Mouse (Mus musculus) T-cell, adult 2 months (primary cell): Measurements from ENCODE around the gene Gipc2.

ENCODE experiments used
- DNase-seq: peaks from one replicate; pipeline ENCODE4 v3.0.0; 2022; ENCODE audit warnings: low spot score

Gene Gipc2

DNA sequence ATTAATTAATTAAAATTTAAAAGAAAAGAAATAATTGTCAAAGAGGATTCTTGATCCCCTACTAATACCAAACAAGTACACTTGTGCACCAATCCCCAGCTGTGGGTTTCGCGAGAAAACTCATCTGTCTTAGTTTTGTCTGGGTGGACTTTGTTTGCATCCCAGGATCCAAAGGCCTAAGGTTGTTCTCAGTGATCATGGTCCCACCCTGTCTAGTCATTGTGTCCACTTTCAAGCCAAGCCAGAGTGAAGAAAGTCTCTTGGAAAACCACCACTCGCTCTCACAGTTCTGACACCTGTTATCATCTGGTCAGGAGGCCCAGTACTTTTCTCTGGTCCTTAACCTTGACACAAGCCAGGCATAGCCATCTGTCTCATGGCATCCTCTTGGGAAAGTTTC, 48.1 kb downstream of the Gipc2 start:
- no peak for DNase-seq

DNA sequence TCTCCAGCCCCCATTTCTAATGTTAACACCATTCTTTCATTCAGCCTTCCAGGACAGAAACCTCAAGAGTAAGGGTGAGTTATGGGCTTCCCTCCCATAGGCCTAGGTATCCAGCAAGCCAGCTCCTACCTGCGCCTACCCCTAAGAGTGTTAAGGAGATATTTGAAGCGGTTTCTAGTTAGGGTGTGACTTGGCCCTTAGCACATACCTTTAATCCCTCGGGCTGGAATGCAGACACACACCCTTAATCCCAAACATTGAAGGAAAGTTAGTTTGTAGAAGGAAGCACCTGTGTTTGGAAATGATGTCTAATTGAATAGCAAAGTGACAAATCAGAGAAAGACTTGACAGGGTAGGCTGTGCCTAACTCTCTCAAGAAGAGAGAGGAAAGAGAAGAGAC, 49.9 kb downstream of the Gipc2 start:
- no peak for DNase-seq

DNA sequence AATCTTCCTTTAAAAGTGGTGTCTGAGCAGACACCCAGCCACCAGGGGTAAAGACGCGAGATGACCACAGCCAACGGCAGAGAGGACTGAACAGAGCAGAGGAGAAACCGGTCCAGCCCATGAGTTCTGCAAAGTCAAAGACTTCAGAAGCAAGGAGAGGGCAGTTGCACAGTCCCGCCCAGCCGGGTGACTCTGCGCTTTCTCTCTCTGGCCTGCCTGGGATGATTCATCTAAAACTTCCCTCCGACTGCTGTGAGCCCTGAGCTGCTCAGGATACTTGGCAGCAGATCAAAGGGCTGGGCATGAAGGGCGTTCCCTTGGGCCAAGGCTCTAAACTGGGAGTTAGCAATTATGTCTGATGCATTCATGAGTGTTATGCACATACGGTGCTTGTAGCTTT, 51.2 kb downstream of the Gipc2 start:
- DNase-seq = no peak

DNA sequence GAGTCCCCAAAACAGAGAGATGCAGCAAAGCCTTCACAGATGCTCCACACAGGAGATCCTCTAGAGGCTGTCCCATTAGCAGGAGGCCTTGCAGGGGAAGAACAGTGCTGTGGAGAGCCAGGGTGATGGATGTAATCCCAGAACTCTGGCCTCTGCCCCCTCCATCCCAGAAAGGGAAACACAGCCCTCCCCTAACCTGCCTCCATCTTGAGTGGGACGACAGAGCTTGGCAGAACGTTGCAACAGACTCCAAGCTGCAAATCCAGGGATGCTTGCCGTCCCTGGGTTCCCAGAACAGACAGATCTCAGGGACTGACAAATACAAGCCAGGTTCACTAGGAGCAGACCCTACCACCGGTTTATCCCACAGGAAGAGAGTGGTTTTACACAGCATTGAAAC, 51.8 kb downstream of the Gipc2 start:
- no peak for DNase-seq

DNA sequence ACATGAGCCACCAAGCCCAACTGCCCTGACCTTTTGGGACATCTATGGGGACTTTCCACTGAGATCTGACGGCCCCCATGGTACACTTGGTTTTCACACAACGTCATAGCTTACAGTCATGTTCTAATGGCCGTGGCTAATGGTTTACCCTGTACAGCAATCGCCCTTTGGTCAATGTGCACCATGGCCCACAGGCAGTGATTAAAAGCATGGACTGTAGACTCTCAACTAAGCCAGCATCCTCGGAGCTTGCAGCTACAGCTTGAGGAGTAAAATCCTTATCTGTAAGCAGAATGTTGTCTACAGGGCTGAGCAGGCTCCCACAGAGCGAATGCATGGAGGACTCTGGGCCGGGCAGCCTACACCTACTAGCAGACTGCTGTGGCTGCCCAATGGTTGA, 52.5 kb downstream of the Gipc2 start:
- no peak for DNase-seq

DNA sequence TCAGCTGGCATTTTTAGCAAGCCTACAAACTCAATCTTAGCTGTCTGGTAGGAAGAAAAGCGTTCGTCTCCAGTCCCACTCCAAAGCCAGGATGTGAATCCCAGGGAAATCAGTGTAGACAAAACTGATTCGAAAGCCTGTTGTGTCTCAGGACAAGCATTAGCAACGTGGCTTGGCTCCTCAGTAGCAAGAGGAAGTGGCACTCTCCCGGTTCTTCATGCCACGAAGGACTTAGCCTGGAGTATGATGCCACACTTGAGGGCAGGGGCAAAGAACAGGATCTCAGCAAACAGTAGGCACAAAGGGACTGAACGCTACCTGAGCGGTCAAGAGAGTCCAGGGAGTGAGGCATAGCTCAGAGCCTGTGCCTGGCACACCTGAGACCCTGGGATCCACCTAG, 53.4 kb downstream of the Gipc2 start:
- no peak for DNase-seq

DNA sequence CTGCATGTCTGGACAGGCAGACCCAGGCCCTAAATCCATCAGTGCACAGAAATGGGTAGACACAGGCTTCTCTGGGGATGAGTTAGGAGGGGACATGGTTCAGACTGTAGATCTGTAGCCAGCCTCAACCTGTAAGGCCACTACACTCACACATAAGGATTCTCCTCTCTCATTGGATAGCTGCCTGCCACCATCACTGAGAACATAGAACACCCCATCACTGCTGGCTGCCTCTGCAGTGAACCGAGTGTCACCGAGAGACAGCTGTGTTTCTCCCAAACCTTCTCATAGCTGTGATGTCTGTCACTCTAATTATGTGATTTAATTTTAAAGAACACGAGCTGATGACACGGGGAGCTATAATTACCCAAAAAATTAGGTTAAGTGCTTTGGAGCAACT, 54.5 kb downstream of the Gipc2 start:
- no peak for DNase-seq

DNA sequence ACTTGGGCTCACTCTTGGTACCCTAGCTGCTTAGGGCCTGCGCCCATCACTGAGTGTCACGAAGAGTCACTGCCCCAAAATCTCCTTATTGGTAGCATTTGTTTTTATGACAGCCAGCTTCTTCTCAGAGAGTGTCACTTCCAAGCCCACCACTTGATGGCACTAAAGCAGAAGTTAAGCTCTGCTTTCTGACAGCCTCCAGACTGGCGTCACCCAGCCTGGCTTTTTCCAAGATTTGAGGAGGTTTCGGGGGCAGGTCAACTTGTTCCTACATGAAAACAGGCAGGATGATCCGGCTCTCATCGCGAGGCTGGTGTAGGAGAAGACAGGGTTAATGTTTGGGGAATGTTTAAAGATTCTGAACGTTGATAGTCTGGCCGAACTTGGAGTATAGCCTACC, 54.9 kb downstream of the Gipc2 start:
- DNase-seq = peak; percentile 34

DNA sequence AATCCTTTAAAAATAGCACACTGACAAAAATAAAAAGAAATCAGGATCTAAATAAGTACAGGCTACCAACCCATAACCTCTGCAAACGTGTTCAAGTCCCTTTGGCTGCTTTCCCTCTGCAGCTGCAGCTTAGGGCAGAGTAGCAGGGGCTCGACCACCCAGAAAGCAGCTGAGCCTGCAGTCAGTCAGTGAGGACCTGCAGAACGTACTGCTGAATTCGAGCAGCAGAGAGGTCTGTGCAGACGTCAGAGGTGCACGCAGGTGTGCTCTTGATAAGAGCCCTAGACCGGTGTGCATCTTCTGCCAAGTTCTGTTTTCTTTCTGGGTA, 56.8 kb downstream of the Gipc2 start:
- DNase-seq = no peak

DNA sequence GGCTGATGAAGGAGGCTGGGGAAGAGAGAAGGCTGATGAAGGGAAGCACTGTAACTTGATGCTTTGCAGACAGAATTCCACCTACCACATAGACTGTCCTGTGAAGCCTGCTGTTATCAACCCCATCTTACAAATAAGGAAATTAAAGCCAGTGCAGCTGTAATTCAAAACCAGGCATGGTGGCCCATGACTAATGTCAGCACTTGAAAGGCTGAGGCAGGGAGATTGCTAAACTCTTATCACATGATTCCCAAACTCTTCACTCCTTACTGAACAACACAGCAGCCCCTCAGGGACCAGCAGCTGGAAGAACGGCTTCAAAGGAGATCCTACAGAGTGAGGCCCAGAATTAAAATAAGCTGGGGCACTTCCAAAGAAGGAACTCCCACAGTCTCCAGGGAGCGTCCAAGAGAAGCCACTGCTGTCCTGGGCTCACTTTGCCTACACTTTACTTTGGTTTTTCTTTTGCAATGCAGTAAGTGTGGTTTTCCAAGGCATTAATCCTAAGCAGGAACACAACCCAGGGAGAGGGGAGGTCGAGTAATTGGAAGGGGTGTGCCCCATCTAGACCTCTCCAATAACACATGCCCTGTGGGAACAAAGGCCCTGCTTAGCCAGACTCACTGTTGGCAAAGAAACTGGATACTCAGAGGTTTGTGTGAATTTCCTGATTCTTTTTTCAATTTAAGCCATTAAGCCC, 57.3 kb downstream of the Gipc2 start:
- DNase-seq = no peak

DNA sequence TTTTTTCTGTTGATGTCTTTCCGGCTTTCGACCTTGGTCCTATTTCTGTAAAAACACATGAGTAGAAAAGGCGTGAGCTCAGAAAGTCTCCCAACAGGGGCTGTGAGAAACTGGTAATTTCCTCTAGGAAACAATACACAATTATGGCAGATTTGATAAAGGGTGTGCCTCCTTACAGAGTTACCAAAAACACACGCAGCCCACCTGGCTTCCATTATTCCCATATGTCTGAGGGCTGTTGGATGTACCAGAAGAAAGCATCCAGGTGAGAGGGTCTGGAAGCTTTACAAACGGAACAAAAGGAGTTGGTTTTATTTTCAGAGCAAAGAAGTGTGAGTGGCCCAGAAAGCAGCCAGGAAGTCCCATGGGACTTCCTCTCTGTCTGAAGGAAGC, 58.0 kb downstream of the Gipc2 start:
- no peak for DNase-seq

DNA sequence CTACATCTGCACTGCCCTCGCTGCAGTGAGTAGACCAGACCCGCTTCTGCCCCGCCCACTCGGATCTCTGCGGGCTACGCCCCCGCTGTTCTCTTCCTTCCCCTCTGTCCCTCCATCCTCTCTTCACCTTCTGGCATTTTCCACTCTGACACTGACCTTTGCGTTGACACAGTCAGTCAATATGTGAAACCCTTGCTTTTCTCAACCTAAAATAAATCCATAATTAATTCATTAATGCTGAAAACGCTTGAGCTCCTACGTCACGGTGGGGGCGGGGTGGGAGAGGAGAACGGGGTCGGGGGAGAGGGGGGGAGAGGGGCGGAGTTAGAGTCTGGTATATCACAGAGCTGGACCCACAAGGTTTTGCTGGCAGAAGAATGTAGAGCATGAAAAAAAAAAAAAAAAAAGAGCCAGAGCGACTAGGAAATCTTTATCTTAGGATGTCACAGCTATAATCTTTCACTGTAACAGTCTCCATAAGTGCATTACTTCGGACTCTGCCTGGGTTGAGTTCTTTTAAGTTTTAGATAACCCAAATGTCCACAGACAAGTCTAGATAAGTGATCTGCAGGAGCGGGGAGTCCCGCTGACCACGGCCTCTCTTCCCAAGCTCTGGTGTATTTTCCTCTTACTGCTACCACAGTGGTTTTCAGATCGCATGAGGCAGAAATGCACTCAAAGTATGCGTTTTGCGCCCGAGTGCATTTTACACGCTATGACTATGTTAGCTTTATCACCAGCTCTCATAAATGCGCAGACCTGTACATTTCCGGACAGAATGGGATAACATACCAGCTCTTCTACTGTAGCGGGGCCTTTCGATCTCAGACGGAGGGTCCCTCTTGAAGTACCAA, 58.7 kb downstream of the Gipc2 start:
- DNase-seq = no peak

DNA sequence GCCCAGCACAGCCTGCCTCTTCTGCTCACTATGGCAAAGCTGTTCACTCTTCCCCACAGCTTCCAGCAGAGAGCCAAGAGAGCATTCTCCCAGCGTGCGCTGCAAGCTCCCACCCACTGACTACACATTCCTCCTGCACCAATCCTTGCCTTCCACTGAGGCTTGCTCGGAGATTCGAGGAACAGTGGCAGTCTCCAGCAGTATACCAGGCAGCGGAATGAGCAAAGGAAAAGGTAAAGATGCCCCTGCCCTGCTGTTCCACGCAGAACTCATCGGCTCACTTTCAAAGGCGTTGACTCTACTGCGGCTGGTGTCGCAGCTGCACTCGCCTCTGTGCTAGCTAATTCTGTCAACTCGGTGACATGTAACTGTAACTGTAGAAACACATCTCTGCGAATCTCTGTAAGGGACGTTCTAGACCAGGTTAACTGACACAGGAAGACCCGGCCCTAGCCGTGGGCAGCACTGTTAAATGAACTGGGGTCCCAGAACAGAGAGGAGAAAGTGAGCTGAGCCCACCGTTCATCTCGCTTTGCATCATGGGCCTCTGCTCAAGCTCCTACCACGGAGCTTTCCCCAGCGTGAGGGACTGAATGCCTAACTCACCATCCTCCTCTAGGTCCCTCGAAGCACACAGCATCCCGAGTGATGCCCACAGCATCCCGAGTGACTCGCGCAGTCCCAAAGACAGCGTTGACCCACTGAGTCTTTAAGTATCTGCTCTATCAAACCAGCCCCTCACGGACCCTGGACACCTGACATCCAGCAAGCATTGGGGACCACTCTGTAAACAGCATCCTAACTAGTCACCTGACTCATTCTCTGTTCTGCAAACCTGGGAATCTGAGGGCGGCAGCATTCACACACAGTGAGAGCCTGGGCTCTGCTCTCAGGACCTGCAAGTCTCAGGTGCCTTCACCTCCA, 59.5 kb downstream of the Gipc2 start:
- no peak for DNase-seq

DNA sequence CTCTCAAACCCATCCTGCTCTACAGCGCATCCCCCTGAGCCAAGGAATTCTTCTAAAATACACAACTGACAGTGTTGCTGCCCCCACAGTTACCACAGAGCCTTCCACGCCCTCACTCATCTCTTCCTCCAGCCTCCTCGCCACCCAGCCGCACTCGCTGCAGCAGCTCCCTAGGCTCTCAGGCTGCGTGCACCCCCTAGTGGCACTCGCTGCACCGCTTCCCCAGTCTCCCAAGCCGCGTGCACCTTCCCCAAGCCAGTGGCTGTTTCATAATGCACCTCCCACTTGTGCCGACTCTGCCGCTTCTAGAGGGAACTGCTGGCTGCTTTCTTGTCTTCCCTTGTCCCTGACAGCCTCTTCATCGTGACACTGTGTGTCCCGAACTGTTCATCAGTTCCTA, 60.7 kb downstream of the Gipc2 start:
- peak; percentile 28 for DNase-seq

DNA sequence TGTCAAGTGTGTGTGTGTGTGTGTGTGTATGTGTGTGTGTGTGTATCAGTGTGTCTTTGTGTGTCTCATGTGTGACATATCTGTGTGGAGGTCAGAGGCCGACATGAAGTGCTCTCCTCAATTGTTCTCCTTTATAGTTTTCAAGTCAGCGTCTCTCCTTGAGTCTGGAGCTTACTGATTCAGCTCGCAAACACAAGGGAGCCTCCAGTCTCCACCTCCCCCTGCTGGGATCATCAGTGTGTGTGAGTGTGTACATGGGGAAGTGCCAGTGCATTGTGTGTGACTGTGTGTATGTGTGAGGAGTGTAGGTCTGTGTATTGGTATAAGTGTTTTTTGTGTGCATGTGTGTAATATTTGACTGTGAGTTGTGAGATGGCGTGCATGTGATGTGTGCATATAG, 62.6 kb downstream of the Gipc2 start:
- DNase-seq = no peak

DNA sequence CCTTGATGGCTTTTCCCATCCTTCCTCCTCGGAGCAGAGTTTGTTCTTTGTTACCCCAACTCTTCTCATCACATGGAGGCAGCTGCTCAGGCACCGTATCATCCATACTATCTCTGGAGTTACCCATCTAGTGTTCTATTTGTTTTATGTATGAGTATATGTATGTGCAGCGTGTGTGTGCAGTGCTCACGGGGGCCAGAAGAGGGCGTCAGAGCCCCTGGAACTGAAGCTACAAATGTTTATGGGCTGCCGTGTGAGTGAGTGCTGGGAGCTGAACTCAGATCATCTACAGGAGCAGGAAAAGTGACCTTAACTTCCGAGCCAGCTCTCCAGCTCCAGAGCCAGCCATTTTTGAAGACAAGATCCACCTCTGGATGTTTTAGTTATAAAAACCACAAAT, 64.6 kb downstream of the Gipc2 start:
- DNase-seq = no peak

DNA sequence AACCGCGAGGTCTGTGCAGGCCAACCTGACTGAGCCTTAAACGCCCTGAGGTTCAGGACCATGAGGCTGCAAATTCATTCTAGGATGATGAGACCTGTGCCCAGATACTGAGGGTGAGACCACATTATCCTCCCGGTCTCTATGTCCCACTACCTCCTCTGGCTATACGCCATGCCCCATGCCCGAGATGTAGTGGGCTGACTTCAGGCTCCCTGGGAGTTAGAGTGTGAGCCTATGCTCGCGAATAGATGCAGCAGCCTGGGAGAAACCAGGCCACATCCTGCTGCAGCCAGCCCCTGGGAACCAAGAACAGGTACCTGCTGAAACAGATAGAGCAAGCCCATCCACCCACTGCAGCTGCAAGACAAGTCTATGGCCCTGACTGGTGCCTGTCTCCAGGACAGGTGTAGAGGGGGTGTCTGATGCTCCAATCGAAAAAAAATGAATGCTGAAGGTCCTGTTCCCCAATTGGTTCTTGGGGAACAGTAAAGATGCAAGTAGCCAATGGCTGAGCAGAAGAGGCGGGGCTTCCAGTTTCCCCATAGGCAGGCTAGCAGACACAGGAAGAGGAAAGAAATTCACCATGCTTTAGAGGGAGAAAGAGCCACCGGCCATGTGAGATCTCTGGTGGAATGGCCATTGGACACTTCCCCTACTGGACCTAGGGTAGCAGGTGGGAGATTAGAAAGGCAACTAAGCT, 65.8 kb downstream of the Gipc2 start:
- no peak for DNase-seq

DNA sequence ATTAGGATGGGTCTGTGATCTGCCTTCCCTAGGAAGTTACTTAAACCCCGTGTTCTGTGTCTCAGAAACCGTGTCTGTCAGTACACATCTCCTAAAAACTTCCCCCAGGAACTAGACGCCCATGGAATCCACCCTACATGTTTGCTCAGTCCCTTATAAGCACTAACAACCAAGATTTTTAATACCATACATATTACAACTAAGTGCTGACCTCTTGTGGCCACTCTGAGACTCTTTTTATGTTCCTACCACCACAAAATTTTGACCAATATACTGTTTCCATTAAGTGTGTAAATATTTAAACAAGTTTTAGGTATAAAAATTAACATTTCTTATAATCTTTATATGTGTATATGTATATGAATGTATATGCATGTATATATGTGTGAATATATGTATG, 71.0 kb downstream of the Gipc2 start:
- DNase-seq = no peak

DNA sequence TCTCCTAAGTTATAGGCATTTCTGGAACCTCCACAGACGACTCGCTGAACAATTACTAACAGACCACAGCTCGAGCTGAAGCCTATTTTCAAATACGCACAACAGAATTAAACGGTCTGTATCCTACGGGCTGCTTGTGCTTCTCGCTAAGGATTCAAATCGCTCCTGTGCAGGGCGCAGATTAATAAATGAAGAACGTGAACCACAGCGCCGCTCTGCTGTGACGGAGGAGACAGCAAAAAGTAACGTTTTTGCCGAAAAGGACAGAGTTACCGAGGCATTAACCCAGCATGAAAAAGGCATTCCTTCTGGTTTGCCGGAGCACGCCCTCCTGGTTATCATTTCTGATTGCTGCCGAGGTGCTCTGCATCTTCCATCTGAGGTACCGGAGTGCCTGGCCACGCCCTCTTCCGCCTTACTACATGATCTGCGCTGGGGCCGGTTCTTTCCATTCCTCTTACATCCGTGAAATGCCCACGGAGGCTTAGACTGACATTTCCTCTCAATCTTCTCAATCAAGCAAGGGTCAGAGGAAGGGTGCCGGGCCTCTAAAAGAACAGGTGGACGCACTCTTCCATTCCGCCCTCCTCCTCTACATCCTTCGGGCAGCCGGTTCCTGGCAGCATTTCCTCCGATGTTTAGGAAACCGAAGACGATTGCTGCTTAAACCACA, 73.5 kb downstream of the Gipc2 start:
- peak; percentile 22 for DNase-seq

DNA sequence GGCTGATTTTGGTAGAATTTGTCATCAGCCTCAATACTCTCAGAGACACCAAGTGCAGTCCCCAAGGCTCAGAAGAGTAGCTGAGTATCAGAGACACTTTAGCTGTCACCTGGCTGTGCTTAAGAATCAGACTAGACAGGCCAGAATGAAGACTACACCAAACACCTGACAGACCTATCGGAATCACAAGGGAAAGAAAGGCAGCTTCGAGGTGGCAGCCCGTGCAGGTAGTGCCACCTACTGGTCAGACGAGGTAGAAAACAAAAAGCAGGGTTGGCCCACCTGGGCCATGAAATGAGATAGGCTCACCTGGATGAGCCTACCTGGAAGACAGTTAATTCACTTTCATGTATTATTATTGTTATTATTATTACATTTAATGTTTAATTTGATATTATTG, 76.9 kb downstream of the Gipc2 start:
- peak; percentile 9 for DNase-seq

DNA sequence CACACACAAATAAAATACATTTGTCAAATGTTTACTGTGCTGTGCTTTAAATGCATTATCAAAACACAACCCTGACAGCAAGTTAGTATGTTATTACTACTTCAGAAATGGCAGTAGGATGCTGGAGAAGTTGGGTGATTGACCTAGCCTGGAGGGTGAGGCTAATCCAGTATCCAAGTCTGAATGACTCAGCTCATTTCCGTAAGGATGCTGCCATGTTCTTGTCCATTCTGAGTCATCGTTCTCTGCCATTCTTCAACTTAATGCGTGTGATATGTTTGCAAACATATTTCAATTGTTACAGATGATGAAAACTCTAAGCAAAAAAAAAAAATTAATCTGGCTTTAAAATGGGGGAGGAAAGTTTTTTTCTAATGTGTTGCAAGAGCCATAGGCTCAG, 84.6 kb downstream of the Gipc2 start:
- no peak for DNase-seq

DNA sequence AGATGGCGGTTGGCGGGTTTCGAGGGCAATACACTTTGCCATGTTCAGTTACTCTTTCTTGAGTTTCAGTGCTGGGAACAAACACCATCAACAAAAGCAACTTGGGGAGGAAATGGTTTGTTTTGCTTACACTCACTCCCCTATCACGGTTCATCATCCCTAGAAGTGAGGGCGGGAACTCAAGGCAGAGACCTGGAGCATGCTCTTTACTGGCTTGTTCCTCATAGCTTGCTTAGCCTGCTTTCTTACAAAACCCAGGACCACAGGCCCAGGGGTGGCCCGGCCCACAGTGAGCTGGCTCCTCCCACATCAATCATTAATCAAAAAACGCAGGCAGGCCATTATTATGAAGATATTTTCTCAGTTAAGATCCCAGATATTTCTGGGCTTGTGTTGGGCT, 89.9 kb downstream of the Gipc2 start:
- no peak for DNase-seq
